Comparison of ENCODE assay signal across 7 mouse cellular contexts in the genomic region with DNA sequence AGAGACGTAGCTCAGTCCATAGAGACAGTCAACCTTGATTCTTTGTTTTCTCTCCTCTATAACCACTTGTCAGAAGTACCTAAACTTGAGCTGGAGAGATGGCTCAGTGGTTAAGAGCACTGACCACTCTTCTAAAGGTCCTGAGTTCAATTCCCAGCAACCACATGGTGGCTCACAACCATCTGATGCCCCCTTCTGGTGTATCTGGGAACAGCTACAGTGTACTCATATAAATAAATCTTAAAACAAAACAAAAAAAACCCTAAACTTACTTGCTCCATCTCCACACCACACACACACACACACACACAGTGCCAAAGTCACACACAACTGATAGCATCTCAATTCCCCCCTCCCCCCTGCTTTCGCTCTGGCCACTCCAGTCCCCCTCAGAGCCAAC. TPM values are rescaled to one million over a fixed set of nuclear protein-coding genes. Genes with fewer than 3 reads are reported as not detected.
A peak's percentile ranks its signal among the peaks of the same experiment; 100 is the strongest.
DNase-seq lines count a peak whose midpoint lies in the region; ATAC-seq lines count a peak whose summit lies in the region.

No protein-coding gene starts in this region.

- H3K27me3 ChIP-seq in lung, embryonic 15.5 days = no peaks in the 10 kb centered on the region
- H3K27me3 ChIP-seq in embryonic facial prominence, embryonic 11.5 days (ENCODE audit: control insufficient read depth, insufficient read depth, low read length) = no peaks in the 10 kb centered on the region
- no peaks in the 10 kb centered on the region for H3K27me3 ChIP-seq in neural tube, embryonic 15.5 days (replicated peaks)

- H3K36me3 ChIP-seq in lung, embryonic 15.5 days = peaks cover 17% of the 10 kb centered on the region
- no peaks in the 10 kb centered on the region for H3K36me3 ChIP-seq in embryonic facial prominence, embryonic 11.5 days (replicated peaks; ENCODE audit: control insufficient read depth, insufficient read depth, low read depth, low read length)
- peaks cover 7% of the 10 kb centered on the region for H3K36me3 ChIP-seq in neural tube, embryonic 15.5 days

- H3K9me3 ChIP-seq in lung, embryonic 15.5 days = no peaks in the 10 kb centered on the region
- no peaks in the 10 kb centered on the region for H3K9me3 ChIP-seq in embryonic facial prominence, embryonic 11.5 days (replicated peaks; ENCODE audit: control insufficient read depth, low read length)
- H3K9me3 ChIP-seq in neural tube, embryonic 15.5 days (replicated peaks) = no peaks in the 10 kb centered on the region

- WGBS in lung, embryonic 15.5 days = 79% methylated on average over 2 of the region's 2 CpGs
- WGBS in embryonic facial prominence, embryonic 11.5 days = 83% methylated on average over 2 of the region's 2 CpGs
- WGBS in neural tube, embryonic 15.5 days = 86% methylated on average over 2 of the region's 2 CpGs

- no peak for DNase-seq in lung, adult 18-20 months
- DNase-seq in embryonic facial prominence, embryonic 11.5 days (ENCODE audit: low spot score) = peak; percentile 7
- peak; percentile 55 for DNase-seq in induced T-regulatory cell, adult 2 months (ENCODE audit: low read depth)
- no peak for DNase-seq in kidney, postnatal 25 days

- H3K4me3 ChIP-seq in lung, embryonic 15.5 days = peak overlapping the region; percentile 93
- peak overlapping the region; percentile 74; the same call in 1 of the 2 replicates for H3K4me3 ChIP-seq in embryonic facial prominence, embryonic 11.5 days (ENCODE audit: low read depth, low read length)
- 0 out of 2 replicates have a peak overlapping the region, but pooled peaks have one; percentile 74 for H3K4me3 ChIP-seq in neural tube, embryonic 15.5 days (replicated peaks)

- peaks cover 28% of the 10 kb centered on the region for H3K4me1 ChIP-seq in lung, embryonic 15.5 days
- no peaks in the 10 kb centered on the region for H3K4me1 ChIP-seq in embryonic facial prominence, embryonic 11.5 days (ENCODE audit: control insufficient read depth, insufficient read depth, low read length)
- peaks cover 21% of the 10 kb centered on the region for H3K4me1 ChIP-seq in neural tube, embryonic 15.5 days

- H3K9ac ChIP-seq in lung, embryonic 15.5 days = peak overlapping the region; percentile 86; the same call in 1 of the 2 replicates
- H3K9ac ChIP-seq in embryonic facial prominence, embryonic 11.5 days (replicated peaks; ENCODE audit: low read length) = no peak overlapping the region
- no peak overlapping the region for H3K9ac ChIP-seq in neural tube, embryonic 15.5 days (replicated peaks)

- no peak overlapping the region for H3K27ac ChIP-seq in lung, embryonic 15.5 days
- no peak overlapping the region for H3K27ac ChIP-seq in embryonic facial prominence, embryonic 11.5 days (replicated peaks; ENCODE audit: low read depth, low read length)
- H3K27ac ChIP-seq in neural tube, embryonic 15.5 days (replicated peaks) = no peak overlapping the region

- H3K4me2 ChIP-seq in lung, embryonic 15.5 days = peak overlapping the region; percentile 93
- H3K4me2 ChIP-seq in embryonic facial prominence, embryonic 11.5 days (ENCODE audit: low read depth, low read length) = peak overlapping the region; percentile 82
- peak overlapping the region; percentile 94 for H3K4me2 ChIP-seq in neural tube, embryonic 15.5 days

- no peak for ATAC-seq in lung, embryonic 15.5 days (ENCODE audit: borderline replicate concordance, extremely low read depth, low FRiP score, low TSS enrichment)
- ATAC-seq in embryonic facial prominence, embryonic 11.5 days (replicated peaks; ENCODE audit: insufficient number of reproducible peaks, low FRiP score, low TSS enrichment, low read depth) = no peak
- no peak for ATAC-seq in neural tube, embryonic 15.5 days (ENCODE audit: low FRiP score)
- no peak for ATAC-seq in granulocyte monocyte progenitor cell, adult 5-6 weeks (replicated peaks; ENCODE audit: poor library complexity, severe bottlenecking)

RNA-seq across cellular contexts. Expression of gene Rad51ap1, which starts 1.3 kb away (rescaled TPM):
- polyA plus RNA-seq in lung, embryonic 15.5 days (2015; fragmentation: Nextera tagmentation; extraction: Ambion mirVana) = 65.8 and 68.8 TPM in 2 replicates
- polyA plus RNA-seq in embryonic facial prominence, embryonic 11.5 days (2014; fragmentation: Nextera tagmentation; extraction: Ambion mirVana) = 87.3 and 92.6 TPM in 2 replicates
- polyA plus RNA-seq in neural tube, embryonic 15.5 days (2015; fragmentation: Nextera tagmentation; extraction: Ambion mirVana) = 11.2 and 26.5 TPM in 2 replicates
- total RNA-seq in granulocyte monocyte progenitor cell, adult 5-6 weeks (2014; fragmentation: Nextera tagmentation) = 45.2 and 51.5 TPM in 2 replicates
- total RNA-seq in granulocyte monocyte progenitor cell, adult 5-6 weeks (2017) = 140 and 161 TPM in 2 replicates

RNA-seq across cellular contexts. Expression of gene D6Wsu163e, which starts 1.7 kb away (rescaled TPM):
- 18.3 and 18.5 TPM in 2 replicates for polyA plus RNA-seq in lung, embryonic 15.5 days (2015; fragmentation: Nextera tagmentation; extraction: Ambion mirVana)
- 15.5 and 17.9 TPM in 2 replicates for polyA plus RNA-seq in embryonic facial prominence, embryonic 11.5 days (2014; fragmentation: Nextera tagmentation; extraction: Ambion mirVana)
- 31.9 and 32.0 TPM in 2 replicates for polyA plus RNA-seq in neural tube, embryonic 15.5 days (2015; fragmentation: Nextera tagmentation; extraction: Ambion mirVana)
- total RNA-seq in granulocyte monocyte progenitor cell, adult 5-6 weeks (2014; fragmentation: Nextera tagmentation) = 33.5 and 37.2 TPM in 2 replicates
- total RNA-seq in granulocyte monocyte progenitor cell, adult 5-6 weeks (2017) = 40.2 and 51.9 TPM in 2 replicates

RNA-seq across cellular contexts. Expression of gene Dyrk4, which starts 16.4 kb away (rescaled TPM):
- polyA plus RNA-seq in lung, embryonic 15.5 days (2015; fragmentation: Nextera tagmentation; extraction: Ambion mirVana) = 0.26 TPM in 1 of 2 replicates, not detected in the other
- polyA plus RNA-seq in embryonic facial prominence, embryonic 11.5 days (2014; fragmentation: Nextera tagmentation; extraction: Ambion mirVana) = 0.15 TPM in 1 of 2 replicates, not detected in the other
- 0.09 and 0.78 TPM in 2 replicates for polyA plus RNA-seq in neural tube, embryonic 15.5 days (2015; fragmentation: Nextera tagmentation; extraction: Ambion mirVana)
- not detected in 2 replicates for total RNA-seq in granulocyte monocyte progenitor cell, adult 5-6 weeks (2014; fragmentation: Nextera tagmentation)
- not detected in 2 replicates for total RNA-seq in granulocyte monocyte progenitor cell, adult 5-6 weeks (2017)

Comparison
In these comparisons a context has a peak if more than half of its experiments do, and no peak if none do; other contexts are left out.
1. DNase-seq: peak in embryonic facial prominence, embryonic 11.5 days (single experiment) and induced T-regulatory cell, adult 2 months (single experiment); none in lung, adult 18-20 months (0 of 2) and kidney, postnatal 25 days (0 of 2).
2. Peak in every context shown above with its lines, with median percentiles within 50 percentile points of each other: H3K4me2 ChIP-seq and H3K4me3 ChIP-seq.